Mouse (Mus musculus) stomach, embryonic 16.5 days (tissue): ENCODE measurements around the gene Vmn2r23. TPM values are rescaled to one million over a fixed set of nuclear protein-coding genes. Genes with fewer than 3 reads are reported as not detected.
"Not testable (repeated sequence)": the region's sequence is repeated elsewhere in the genome, so short reads cannot be mapped to it uniquely, and the experiment has no call there.

Experiments
- ATAC-seq: fragments of 200-750 bp; cut with Nextera tagmentation; 2 replicates; pipeline ENCODE4 v1.8.0; 2017; ENCODE audit warnings: moderate number of reproducible peaks, moderate TSS enrichment; ENCODE audit not compliant: insufficient read depth, low FRiP score
- H3K27ac ChIP-seq: fragments of 300-500 bp; sonication (generic); 2 replicates; pipeline ENCODE4 v1.5.1; 2014; ENCODE audit warnings: low read length
- H3K27me3 ChIP-seq: fragments of 300-500 bp; sonication (generic); 2 replicates; pipeline ENCODE4 v1.6.1; 2014; ENCODE audit warnings: low read length, control low read depth, mixed read lengths; ENCODE audit not compliant: control insufficient read depth, insufficient read depth
- H3K36me3 ChIP-seq: fragments of 300-500 bp; sonication (generic); 2 replicates; pipeline ENCODE4 v1.6.1; 2014; ENCODE audit warnings: low read length; ENCODE audit not compliant: control insufficient read depth, insufficient read depth
- H3K4me1 ChIP-seq: fragments of 300-500 bp; sonication (generic); 2 replicates; pipeline ENCODE4 v1.6.1; 2014; ENCODE audit warnings: low read length, control low read depth, mixed read lengths; ENCODE audit not compliant: control insufficient read depth, insufficient read depth
- H3K4me2 ChIP-seq: fragments of 300-500 bp; sonication (generic); 2 replicates; pipeline ENCODE4 v1.6.1; 2014; ENCODE audit warnings: low read depth, low read length, mixed read lengths
- H3K4me3 ChIP-seq: fragments of 300-500 bp; sonication (generic); replicated peaks from 2 replicates; pipeline ENCODE4 v1.5.1; 2014; ENCODE audit warnings: mild to moderate bottlenecking, low read length
- H3K9ac ChIP-seq: fragments of 300-500 bp; sonication (generic); 2 replicates; pipeline ENCODE4 v1.6.1; 2014; ENCODE audit warnings: low read length
- H3K9me3 ChIP-seq: fragments of 300-500 bp; sonication (generic); replicated peaks from 2 replicates; pipeline ENCODE4 v1.6.1; 2016; ENCODE audit warnings: low read length, control low read depth; ENCODE audit not compliant: control insufficient read depth
- WGBS: fragments of 180-500 bp; shearing (Covaris S2); extraction: QIAGEN DNeasy Blood & Tissue Kit; methylation state at CpG from one replicate; pipeline ENCODE4 v1.1.7; 2014; 5-methylcytosine and 5-hydroxymethylcytosine counted together
- polyA plus RNA-seq: library from polyadenylated mRNA; unstranded; fragments of >200 nt; fragmentation: Nextera tagmentation; extraction: Ambion mirVana; gene quantifications from 2 replicates; pipeline ENCODE4 v1.2.1, GENCODE M21; 2015

Vmn2r23 gene
- polyA plus RNA-seq, result not detected in 2 replicates

GRCm38 (mm10) chr6:123702370-123702769 is at the start of gene Vmn2r23:
Gene Vmn2r23 (plus strand): TSS chr6:123702670.
- H3K27me3 ChIP-seq, result no peaks in the 10 kb centered on the region
- no peak within 1 kb of the TSS for H3K27ac ChIP-seq
- H3K9ac ChIP-seq, result no peak within 1 kb of the TSS
- H3K4me2 ChIP-seq, result no peak within 1 kb of the TSS
- no peak for ATAC-seq
- H3K4me3 ChIP-seq, result no peak within 1 kb of the TSS
- H3K36me3 ChIP-seq, result no peaks in the 10 kb centered on the region
- no peaks in the 10 kb centered on the region for H3K9me3 ChIP-seq
- 52% methylated on average over 1 of the region's 1 CpGs for WGBS
- H3K4me1 ChIP-seq, result no peaks in the 10 kb centered on the region

- ATAC-seq, result no peak
These were observed 45.4 kb upstream of the Vmn2r23 start for GRCm38 (mm10) chr6:123657040-123657439.

DNA sequence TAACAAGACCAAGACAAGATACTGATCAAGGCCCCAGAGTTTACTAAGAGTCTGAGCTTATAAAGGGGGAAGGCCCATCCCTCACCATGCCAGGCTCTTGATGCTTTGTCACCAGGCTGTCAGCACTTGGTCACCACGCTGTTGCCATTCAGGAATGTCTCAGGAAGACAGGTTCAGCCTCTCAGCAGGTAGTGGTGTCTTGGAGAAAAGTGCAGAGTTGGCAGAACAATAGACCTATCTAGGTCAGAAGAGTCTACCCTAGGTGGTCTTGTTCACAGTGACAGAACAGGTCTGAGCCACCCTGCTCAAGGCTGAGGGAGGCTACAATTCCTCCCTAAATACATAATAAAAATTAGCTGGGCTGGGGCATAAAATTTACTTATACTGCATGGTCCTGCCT is 5.8 kb upstream of the Vmn2r23 start:
- not testable (repeated sequence) for H3K4me2 ChIP-seq, H3K9me3 ChIP-seq, H3K27me3 ChIP-seq, H3K27ac ChIP-seq, H3K9ac ChIP-seq, H3K4me1 ChIP-seq, H3K4me3 ChIP-seq, H3K36me3 ChIP-seq, ATAC-seq
- 61% methylated on average over 1 of the region's 1 CpGs for WGBS

More at GRCm38 (mm10) chr6:123657040-123657439, 45.4 kb upstream of the Vmn2r23 start:
- Histone ChIP-seq H3K9ac (no peak overlapping the region), H3K9me3 (no peaks in the 10 kb centered on the region), H3K4me2 (no peak overlapping the region), H3K27me3 (no peaks in the 10 kb centered on the region), H3K36me3 (no peaks in the 10 kb centered on the region), H3K27ac (no peak overlapping the region), H3K4me1 (no peaks in the 10 kb centered on the region), H3K4me3 (no peak overlapping the region)
- 53% methylated on average over 6 of the region's 6 CpGs for WGBS

DNA sequence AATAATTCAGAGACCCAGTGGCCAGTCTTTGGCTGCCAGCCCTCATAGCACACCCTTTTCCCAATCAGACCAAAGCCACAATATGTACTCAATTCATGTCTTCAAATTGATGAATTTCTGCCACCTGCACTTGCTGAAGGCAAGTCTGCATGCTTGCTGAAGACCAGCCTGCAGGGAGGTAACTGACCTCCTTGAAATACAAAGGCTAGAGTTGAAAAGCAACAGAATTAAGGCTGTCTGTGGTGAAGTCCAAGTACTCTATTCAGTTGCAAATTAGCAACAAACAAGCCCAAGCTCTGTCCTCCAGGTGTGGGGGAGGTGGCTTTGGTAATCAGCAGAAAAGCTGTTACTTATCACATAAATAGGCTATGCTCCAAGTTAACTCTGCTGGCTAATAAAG is 5.3 kb upstream of the Vmn2r23 start:
- H3K9me3 ChIP-seq, result no peaks in the 10 kb centered on the region
- ATAC-seq, result no peak
- H3K4me3 ChIP-seq, result no peak overlapping the region
- H3K27ac ChIP-seq, result no peak overlapping the region
- H3K27me3 ChIP-seq, result no peaks in the 10 kb centered on the region
- no peak overlapping the region for H3K9ac ChIP-seq
- no peak overlapping the region for H3K4me2 ChIP-seq
- H3K4me1 ChIP-seq, result no peaks in the 10 kb centered on the region
- no peaks in the 10 kb centered on the region for H3K36me3 ChIP-seq

DNA sequence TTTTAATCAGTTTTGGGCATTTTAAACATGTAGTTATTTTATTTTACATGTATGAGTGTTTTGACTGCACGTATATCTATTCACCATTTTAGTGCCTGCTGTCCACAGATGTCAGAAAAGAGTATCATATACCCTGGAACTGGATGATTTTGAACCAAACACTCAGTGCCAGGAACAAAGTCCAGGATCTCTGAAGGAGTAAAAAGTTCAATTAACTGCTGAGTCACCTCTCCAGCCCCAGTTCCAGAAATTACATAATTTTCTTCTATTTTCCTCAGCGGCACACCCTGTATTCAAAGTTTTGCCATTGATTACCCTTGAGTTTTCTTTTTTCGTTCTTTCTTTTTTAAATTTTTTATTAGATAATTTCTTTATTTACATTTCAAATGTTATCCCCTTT is 67.6 kb downstream of the Vmn2r23 start:
- H3K9me3 ChIP-seq, result no peaks in the 10 kb centered on the region
- H3K4me1 ChIP-seq, result no peaks in the 10 kb centered on the region
- H3K4me3 ChIP-seq, result no peak overlapping the region
- WGBS, result 77% methylated on average over 3 of the region's 3 CpGs
- H3K27ac ChIP-seq, result no peak overlapping the region
- no peak overlapping the region for H3K9ac ChIP-seq
- ATAC-seq, result no peak
- no peaks in the 10 kb centered on the region for H3K36me3 ChIP-seq
- H3K27me3 ChIP-seq, result no peaks in the 10 kb centered on the region
- H3K4me2 ChIP-seq, result no peak overlapping the region

- H3K4me2 ChIP-seq, result no peak within 1 kb of the TSS
- H3K27ac ChIP-seq, result no peak within 1 kb of the TSS
- no peaks in the 10 kb centered on the region for H3K27me3 ChIP-seq
- H3K36me3 ChIP-seq, result no peaks in the 10 kb centered on the region
- H3K4me3 ChIP-seq, result no peak within 1 kb of the TSS
- H3K9ac ChIP-seq, result no peak within 1 kb of the TSS
- H3K9me3 ChIP-seq, result no peaks in the 10 kb centered on the region
- 67% methylated on average over 1 of the region's 1 CpGs for WGBS
- no peaks in the 10 kb centered on the region for H3K4me1 ChIP-seq
- no peak for ATAC-seq
These were observed 76.1 kb downstream of the Vmn2r23 start, which contains the start of gene Vmn2r24 for GRCm38 (mm10) chr6:123778579-123778978. Gene Vmn2r24 (plus strand): TSS chr6:123778879.

DNA sequence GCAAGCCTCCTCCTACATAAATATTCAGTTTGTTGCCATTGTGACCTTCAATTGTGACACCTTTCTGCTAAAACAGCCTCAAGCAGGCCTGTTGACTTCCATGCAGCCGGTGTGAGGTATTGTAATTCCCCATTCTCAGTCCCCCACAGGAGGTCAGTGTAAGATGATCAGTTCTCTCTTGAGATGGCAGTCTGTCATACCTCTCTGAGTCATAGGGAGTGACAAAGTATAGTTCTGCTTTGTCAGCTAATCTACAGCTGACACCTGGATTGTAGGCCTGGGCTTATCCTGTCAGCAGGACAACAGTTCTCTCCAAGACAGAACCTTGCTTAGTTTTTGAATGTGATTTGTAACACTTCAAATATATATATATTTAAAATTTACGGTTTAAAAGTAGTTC is 82.4 kb downstream of the Vmn2r23 start:
- Histone ChIP-seq H3K4me2 (no peak overlapping the region), H3K4me3 (no peak overlapping the region), H3K27me3 (no peaks in the 10 kb centered on the region), H3K36me3 (no peaks in the 10 kb centered on the region), H3K9ac (no peak overlapping the region), H3K4me1 (no peaks in the 10 kb centered on the region), H3K27ac (no peak overlapping the region), H3K9me3 (no peaks in the 10 kb centered on the region)
- WGBS, result 62% methylated on average over 2 of the region's 2 CpGs
- ATAC-seq, result no peak

DNA sequence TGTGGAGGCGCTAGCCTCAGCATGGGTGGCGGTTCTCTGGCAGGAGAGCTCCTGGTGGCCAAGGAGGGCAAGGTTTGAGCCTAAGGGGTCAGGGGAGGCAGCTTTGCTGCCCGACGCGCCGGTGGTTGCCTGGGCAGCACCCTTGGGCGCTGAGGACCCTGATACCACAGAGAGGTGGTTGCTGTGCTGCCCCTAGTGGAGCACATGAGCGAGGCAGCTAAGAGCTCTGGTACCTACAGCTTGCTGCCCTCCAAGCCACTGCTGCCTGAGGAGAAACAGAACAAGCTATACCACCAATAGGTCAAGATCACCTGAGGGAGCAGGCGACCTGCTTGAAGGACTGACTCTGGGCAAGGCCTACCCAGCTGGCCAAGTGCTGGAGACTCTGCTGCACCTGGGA is 91.3 kb downstream of the Vmn2r23 start:
- WGBS, result 43% methylated on average over 9 of the region's 9 CpGs

More for the DNA sequence above, 91.3 kb downstream of the Vmn2r23 start:
- no peak for ATAC-seq
- no peak overlapping the region for H3K27ac ChIP-seq
- H3K36me3 ChIP-seq, result no peaks in the 10 kb centered on the region
- no peak overlapping the region for H3K4me3 ChIP-seq
- H3K27me3 ChIP-seq, result no peaks in the 10 kb centered on the region
- no peaks in the 10 kb centered on the region for H3K9me3 ChIP-seq
- H3K4me1 ChIP-seq, result no peaks in the 10 kb centered on the region
- no peak overlapping the region for H3K4me2 ChIP-seq
- H3K9ac ChIP-seq, result no peak overlapping the region
